Mouse (Mus musculus) embryonic facial prominence, embryonic 11.5 days (tissue): ENCODE data around the gene Rnf115. TPM values are rescaled to one million over a fixed set of nuclear protein-coding genes. Genes with fewer than 3 reads are reported as not detected.

Source experiments
- ATAC-seq: fragments of 200-750 bp; cut with Nextera tagmentation; replicated peaks from 2 replicates; pipeline ENCODE4 v1.8.0; 2017; ENCODE audit warnings: low read depth; ENCODE audit not compliant: insufficient number of reproducible peaks, low FRiP score, low TSS enrichment
- DNase-seq: peaks from one replicate; pipeline ENCODE4 v3.0.0-alpha.2; 2015; ENCODE audit warnings: low spot score
- H3K27ac ChIP-seq: fragments of 300-500 bp; sonication (generic); replicated peaks from 2 replicates; pipeline ENCODE4 v1.5.1; 2014; ENCODE audit warnings: mild to moderate bottlenecking, low read depth, low read length, control low read depth
- H3K27me3 ChIP-seq: fragments of 300-500 bp; sonication (generic); 2 replicates; pipeline ENCODE4 v1.6.1; 2014; ENCODE audit warnings: mild to moderate bottlenecking, low read length, moderate library complexity, mixed read lengths; ENCODE audit not compliant: control insufficient read depth, insufficient read depth
- H3K36me3 ChIP-seq: fragments of 300-500 bp; sonication (generic); replicated peaks from 2 replicates; pipeline ENCODE4 v1.6.1; 2014; ENCODE audit warnings: low read depth, mild to moderate bottlenecking, low read length, moderate library complexity, mixed read lengths; ENCODE audit not compliant: control insufficient read depth, insufficient read depth
- H3K4me1 ChIP-seq: fragments of 300-500 bp; sonication (generic); 2 replicates; pipeline ENCODE4 v1.6.1; 2014; ENCODE audit warnings: low read length, mixed read lengths; ENCODE audit not compliant: control insufficient read depth, insufficient read depth
- H3K4me2 ChIP-seq: fragments of 300-500 bp; sonication (generic); 2 replicates; pipeline ENCODE4 v1.6.1; 2014; ENCODE audit warnings: low read depth, mild to moderate bottlenecking, control low read depth, low read length, moderate library complexity
- H3K4me3 ChIP-seq: fragments of 300-500 bp; sonication (generic); 2 replicates; pipeline ENCODE4 v1.5.1; 2014; ENCODE audit warnings: low read depth, low read length, control low read depth
- H3K9ac ChIP-seq: fragments of 300-500 bp; sonication (generic); replicated peaks from 2 replicates; pipeline ENCODE4 v1.6.1; 2014; ENCODE audit warnings: mild to moderate bottlenecking, control low read depth, low read length
- H3K9me3 ChIP-seq: fragments of 300-500 bp; sonication (generic); replicated peaks from 2 replicates; pipeline ENCODE4 v1.6.1; 2016; ENCODE audit warnings: mild to moderate bottlenecking, low read length, inconsistent platforms, mixed read lengths; ENCODE audit not compliant: control insufficient read depth
- WGBS: fragments of 180-500 bp; shearing (Covaris S2); extraction: QIAGEN DNeasy Blood & Tissue Kit; methylation state at CpG from one replicate; pipeline ENCODE4 v1.1.7; 2014; 5-methylcytosine and 5-hydroxymethylcytosine counted together
- polyA plus RNA-seq: library from polyadenylated mRNA; unstranded; fragments of >200 nt; fragmentation: Nextera tagmentation; extraction: Ambion mirVana; gene quantifications from 2 replicates; pipeline ENCODE4 v1.2.1, GENCODE M21; 2014

The Rnf115 gene
- polyA plus RNA-seq, 1 experiment from 2014 or later = 85.1 TPM

DNA sequence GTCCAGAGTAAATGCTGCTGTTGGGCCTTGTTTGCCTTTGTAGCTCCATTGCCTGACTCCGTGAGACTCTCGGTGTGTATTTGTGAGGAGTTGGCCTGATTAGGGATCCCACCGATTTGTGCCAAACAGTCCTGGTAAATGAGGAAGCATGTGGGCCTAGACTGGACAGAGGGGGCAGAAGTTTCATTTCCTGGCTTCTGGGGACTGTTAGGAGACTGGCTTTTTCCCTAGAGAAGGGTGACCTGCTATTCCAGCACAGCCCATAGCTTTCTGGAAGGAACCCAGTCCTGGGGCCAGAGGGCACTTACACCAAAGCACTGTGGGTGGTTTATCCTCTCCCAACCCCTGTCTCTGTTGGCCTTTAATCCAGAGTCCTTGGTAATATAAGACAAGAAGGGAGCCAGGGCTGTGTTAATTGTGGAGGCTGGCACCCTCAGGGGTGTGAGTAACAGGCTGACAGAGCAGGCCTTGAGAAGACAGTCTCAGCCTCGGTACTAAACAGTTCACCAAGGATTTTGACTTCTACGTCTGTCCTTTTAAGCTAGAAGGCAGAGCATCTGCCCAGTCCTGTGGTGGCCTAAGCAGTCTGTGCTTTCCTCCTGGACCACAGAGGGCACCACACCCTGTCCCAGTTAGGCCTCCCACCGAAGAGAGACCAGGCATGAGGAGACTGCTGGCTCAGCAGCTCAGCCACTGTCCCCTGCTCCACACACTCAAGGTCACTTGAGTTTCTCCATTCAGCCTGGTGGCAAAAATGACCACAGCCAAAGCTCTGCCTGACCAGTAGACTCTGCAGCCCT, 92.9 kb downstream of the Rnf115 start:
- no peak overlapping the region for H3K9ac ChIP-seq
- H3K4me1 ChIP-seq = no peaks in the 10 kb centered on the region
- no peaks in the 10 kb centered on the region for H3K9me3 ChIP-seq
- DNase-seq (no peak), ATAC-seq (no peak)
- H3K4me2 ChIP-seq = no peak overlapping the region
- H3K27me3 ChIP-seq = no peaks in the 10 kb centered on the region
- H3K27ac ChIP-seq = no peak overlapping the region
- no peak overlapping the region for H3K4me3 ChIP-seq
- H3K36me3 ChIP-seq = no peaks in the 10 kb centered on the region
- 74% methylated on average over 6 of the region's 6 CpGs for WGBS

DNA sequence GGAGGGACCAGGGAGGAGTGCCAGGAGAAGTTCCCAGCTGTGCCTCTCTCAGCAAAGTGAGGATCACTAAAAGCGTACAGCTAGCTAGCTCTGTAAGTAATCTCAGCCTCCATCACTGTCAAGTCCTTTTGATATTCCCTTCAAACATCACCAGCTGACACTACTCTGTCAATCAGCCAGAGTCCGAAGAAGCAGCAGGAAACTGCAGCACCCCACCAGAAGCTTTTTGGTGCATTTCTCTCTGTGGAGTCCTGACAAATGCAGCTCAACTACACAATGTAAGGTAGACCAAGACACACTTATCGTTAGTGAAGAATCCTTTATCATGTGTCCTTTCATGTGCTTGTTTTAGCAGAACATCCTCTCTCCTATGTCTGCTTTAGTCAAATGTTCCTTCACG, 94.1 kb downstream of the Rnf115 start:
- no peaks in the 10 kb centered on the region for H3K9me3 ChIP-seq
- no peaks in the 10 kb centered on the region for H3K4me1 ChIP-seq
- no peak overlapping the region for H3K27ac ChIP-seq
- H3K27me3 ChIP-seq = no peaks in the 10 kb centered on the region
- no peak overlapping the region for H3K9ac ChIP-seq
- ATAC-seq = no peak
- 81% methylated on average over 4 of the region's 4 CpGs for WGBS
- no peaks in the 10 kb centered on the region for H3K36me3 ChIP-seq
- DNase-seq = no peak
- H3K4me2 ChIP-seq = no peak overlapping the region
- H3K4me3 ChIP-seq = no peak overlapping the region

- no peak overlapping the region for H3K4me3 ChIP-seq
- no peaks in the 10 kb centered on the region for H3K36me3 ChIP-seq
- ATAC-seq (no peak), DNase-seq (no peak)
- H3K4me1 ChIP-seq = no peaks in the 10 kb centered on the region
- no peak overlapping the region for H3K27ac ChIP-seq
- H3K9me3 ChIP-seq = no peaks in the 10 kb centered on the region
- no peak overlapping the region for H3K9ac ChIP-seq
- no peaks in the 10 kb centered on the region for H3K27me3 ChIP-seq
- 70% methylated on average over 3 of the region's 3 CpGs for WGBS
- no peak overlapping the region for H3K4me2 ChIP-seq
Measured at GRCm38 (mm10) chr3:96823701-96824100, 96.2 kb downstream of the Rnf115 start.

- no peak overlapping the region for H3K4me3 ChIP-seq
- H3K27me3 ChIP-seq = no peaks in the 10 kb centered on the region
- H3K4me1 ChIP-seq = no peaks in the 10 kb centered on the region
- DNase-seq (no peak), ATAC-seq (no peak)
- no peak overlapping the region for H3K4me2 ChIP-seq
- WGBS = 83% methylated on average over 12 of the region's 12 CpGs
- no peaks in the 10 kb centered on the region for H3K36me3 ChIP-seq
- H3K9ac ChIP-seq = no peak overlapping the region
- no peak overlapping the region for H3K27ac ChIP-seq
- H3K9me3 ChIP-seq = no peaks in the 10 kb centered on the region
Measured at GRCm38 (mm10) chr3:96824614-96825013, 97.2 kb downstream of the Rnf115 start.

DNA sequence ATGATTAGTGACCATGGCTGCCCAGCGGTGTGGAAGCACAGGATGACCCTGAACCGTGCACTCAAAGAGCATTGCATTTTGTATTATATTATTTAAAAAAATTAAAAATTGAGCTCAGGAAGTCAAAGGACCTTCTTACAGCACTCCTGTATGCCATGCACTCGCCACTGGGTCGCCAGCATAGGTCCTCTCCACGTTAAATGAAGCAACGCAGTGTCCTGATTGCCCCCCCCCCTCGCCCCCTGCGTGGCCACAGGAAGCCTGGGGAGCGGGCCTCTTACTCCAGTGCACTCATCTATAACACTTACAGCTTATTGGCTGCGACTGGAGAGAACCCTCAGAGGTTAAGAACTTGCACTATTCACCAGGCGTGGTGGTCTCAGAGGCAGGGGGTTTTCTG, 97.8 kb downstream of the Rnf115 start:
- Histone ChIP-seq H3K4me1 (no peaks in the 10 kb centered on the region), H3K36me3 (no peaks in the 10 kb centered on the region), H3K9ac (no peak overlapping the region), H3K9me3 (no peaks in the 10 kb centered on the region), H3K27me3 (no peaks in the 10 kb centered on the region), H3K4me3 (no peak overlapping the region), H3K27ac (no peak overlapping the region), H3K4me2 (no peak overlapping the region)
- WGBS = 38% methylated on average over 11 of the region's 11 CpGs
- DNase-seq (no peak), ATAC-seq (no peak)

- H3K27me3 ChIP-seq = no peaks in the 10 kb centered on the region
- no peaks in the 10 kb centered on the region for H3K9me3 ChIP-seq
- no peak overlapping the region for H3K9ac ChIP-seq
- DNase-seq (no peak), ATAC-seq (no peak)
- H3K36me3 ChIP-seq = no peaks in the 10 kb centered on the region
- 52% methylated on average over 15 of the region's 15 CpGs for WGBS
- no peaks in the 10 kb centered on the region for H3K4me1 ChIP-seq
- H3K4me3 ChIP-seq = no peak overlapping the region
- H3K4me2 ChIP-seq = no peak overlapping the region
- H3K27ac ChIP-seq = no peak overlapping the region
Measured at GRCm38 (mm10) chr3:96828308-96828864, 100.9 kb downstream of the Rnf115 start.

GRCm38 (mm10) chr3:96828984-96829383, 101.5 kb downstream of the Rnf115 start, which contains the start of the genes Pdzk1 and Cd160:
TSS of gene Pdzk1 (plus strand) at chr3:96829284.
TSS of gene Cd160 (minus strand) at chr3:96829351.
- ATAC-seq = no peak
- Histone ChIP-seq H3K27ac (no peak within 1 kb of the TSS), H3K4me2 (no peak within 1 kb of the TSS), H3K9me3 (no peaks in the 10 kb centered on the region), H3K4me3 (no peak within 1 kb of the TSS), H3K36me3 (no peaks in the 10 kb centered on the region), H3K27me3 (no peaks in the 10 kb centered on the region), H3K9ac (no peak within 1 kb of the TSS), H3K4me1 (no peaks in the 10 kb centered on the region)
- DNase-seq = no peak
- WGBS = 67% methylated on average over 1 of the region's 1 CpGs

- Histone ChIP-seq H3K4me2 (no peak overlapping the region), H3K9me3 (no peaks in the 10 kb centered on the region), H3K9ac (no peak overlapping the region), H3K4me3 (no peak overlapping the region), H3K27ac (no peak overlapping the region), H3K4me1 (no peaks in the 10 kb centered on the region), H3K27me3 (no peaks in the 10 kb centered on the region), H3K36me3 (no peaks in the 10 kb centered on the region)
- 79% methylated on average over 10 of the region's 10 CpGs for WGBS
- ATAC-seq = no peak
- DNase-seq = no peak
Measured at GRCm38 (mm10) chr3:96829856-96830255, 102.4 kb downstream of the Rnf115 start.
